Mouse (Mus musculus) adrenal gland, adult 2 months (tissue): ENCODE measurements at regions not wholly inside any gene's neighbourhood (a gene's known extent, or its start where the extent isn't known, plus 50 kb on each side); places are given as distances from the start of the nearest gene placed in this dataset.

Experiments
- DNase-seq: peaks from one replicate; pipeline ENCODE4 v3.0.0; 2021

DNA sequence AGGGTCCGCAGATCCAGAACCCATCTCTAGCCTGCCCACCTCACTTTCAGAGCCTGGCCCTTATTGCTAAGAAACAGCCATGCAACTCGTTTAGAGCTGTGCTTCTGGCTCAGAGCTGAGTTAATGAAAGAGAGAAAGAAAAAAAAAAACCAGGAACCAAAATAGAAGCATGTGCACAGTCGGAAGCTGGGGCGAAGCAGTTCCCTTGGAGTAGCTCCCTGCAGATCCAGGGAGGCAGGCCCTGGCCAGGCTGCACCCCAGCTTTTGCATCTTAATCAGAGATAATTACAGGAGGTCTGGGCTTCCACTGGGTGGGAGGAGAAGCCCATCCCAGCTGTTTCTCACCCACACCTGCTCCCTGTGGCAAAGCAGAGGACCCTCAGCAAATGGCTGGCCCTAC, 53.9 kb downstream of the Adra2c start:
- DNase-seq = no peak

DNA sequence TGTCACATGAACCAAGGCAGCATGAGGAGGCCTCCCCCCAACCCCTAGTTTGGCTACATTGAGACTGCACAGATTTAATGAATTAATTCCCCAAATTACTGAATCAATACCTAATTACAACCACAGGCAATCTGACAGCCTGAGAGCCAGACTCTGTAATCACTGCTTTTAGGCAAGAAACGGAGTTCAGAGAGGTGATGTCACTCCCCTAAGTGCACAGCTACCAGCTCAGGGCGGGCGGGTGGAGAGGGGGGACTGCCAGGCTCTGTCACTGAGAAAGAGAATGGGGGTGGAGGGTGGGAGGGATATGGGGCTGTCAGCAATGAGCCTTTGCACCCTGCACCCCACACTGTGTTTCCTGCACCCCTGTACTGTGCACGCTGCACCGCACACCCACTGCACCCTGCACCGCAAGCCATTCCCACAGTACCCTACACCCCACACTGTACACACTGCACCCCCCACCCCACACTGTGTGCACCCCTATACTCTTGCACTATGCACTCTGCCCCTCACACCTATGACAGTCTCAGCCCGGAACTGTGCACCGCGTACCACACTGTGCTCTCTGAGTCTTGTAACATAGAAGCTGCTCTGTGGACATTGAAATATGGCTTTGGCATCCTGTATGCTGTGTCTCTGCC, 54.4 kb upstream of the Hmx1 start:
- DNase-seq = no peak

DNA sequence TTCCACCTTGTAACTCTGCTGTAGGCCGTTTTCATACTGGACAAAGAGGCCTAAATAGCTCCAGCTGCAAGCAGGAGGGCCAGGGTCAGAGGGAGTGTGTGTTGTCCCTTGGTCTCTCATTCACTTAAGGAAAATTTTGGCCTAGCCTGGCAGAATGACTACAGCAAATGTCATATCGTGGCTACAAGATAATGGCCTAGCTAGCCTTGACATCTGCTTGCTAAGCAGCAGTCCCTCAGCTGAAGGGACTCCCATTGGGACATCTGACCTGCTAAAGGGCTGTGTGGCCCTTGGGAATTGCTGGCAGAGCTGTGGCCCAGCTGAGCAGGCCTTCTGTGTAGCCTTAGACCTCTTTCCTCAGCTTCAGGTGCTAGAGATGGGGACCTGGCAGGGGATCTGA, 53.8 kb upstream of the Hmx1 start:
- peak; percentile 56 for DNase-seq
